Mouse (Mus musculus): Measurements from ENCODE around the gene Dlg5. TPM values are rescaled to one million over a fixed set of nuclear protein-coding genes. Genes with fewer than 3 reads are reported as not detected.

The Dlg5 gene
- total RNA-seq, 2 experiments from 2014 or later = not detected

- no peak for ATAC-seq (replicated peaks; ENCODE audit: poor library complexity)
Measured at GRCm38 (mm10) chr14:24235954-24236353, 9.8 kb downstream of the Dlg5 start.

- ATAC-seq (replicated peaks; ENCODE audit: poor library complexity) = no peak
Measured at GRCm38 (mm10) chr14:24234411-24234810, 11.3 kb downstream of the Dlg5 start.

GRCm38 (mm10) chr14:24232641-24233633, 12.8 kb downstream of the Dlg5 start:
- no peak for ATAC-seq (replicated peaks; ENCODE audit: poor library complexity)

GRCm38 (mm10) chr14:24228549-24228948, 17.2 kb downstream of the Dlg5 start:
- no peak for ATAC-seq (replicated peaks; ENCODE audit: poor library complexity)

- ATAC-seq (replicated peaks; ENCODE audit: poor library complexity) = no peak
Measured at GRCm38 (mm10) chr14:24227015-24227414, 18.7 kb downstream of the Dlg5 start.

GRCm38 (mm10) chr14:24226344-24226743, 19.4 kb downstream of the Dlg5 start:
- ATAC-seq (replicated peaks; ENCODE audit: poor library complexity) = no peak

GRCm38 (mm10) chr14:24222759-24223158, 23.0 kb downstream of the Dlg5 start:
- ATAC-seq (replicated peaks; ENCODE audit: poor library complexity) = no peak

- no peak for ATAC-seq (replicated peaks; ENCODE audit: poor library complexity)
Measured at GRCm38 (mm10) chr14:24222273-24222672, 23.4 kb downstream of the Dlg5 start.

GRCm38 (mm10) chr14:24217362-24217722, 28.4 kb downstream of the Dlg5 start:
- ATAC-seq (replicated peaks; ENCODE audit: poor library complexity) = no peak

- no peak for ATAC-seq (replicated peaks; ENCODE audit: poor library complexity)
Measured at GRCm38 (mm10) chr14:24216678-24217361, 28.9 kb downstream of the Dlg5 start.

GRCm38 (mm10) chr14:24216064-24216463, 29.7 kb downstream of the Dlg5 start:
- no peak for ATAC-seq (replicated peaks; ENCODE audit: poor library complexity)

- ATAC-seq (replicated peaks; ENCODE audit: poor library complexity) = no peak
Measured at GRCm38 (mm10) chr14:24214436-24214835, 31.3 kb downstream of the Dlg5 start.

GRCm38 (mm10) chr14:24213336-24213735, 32.4 kb downstream of the Dlg5 start:
- peak; percentile 73 for ATAC-seq (replicated peaks; ENCODE audit: poor library complexity)

- ATAC-seq (replicated peaks; ENCODE audit: poor library complexity) = no peak
Measured at GRCm38 (mm10) chr14:24212861-24213260, 32.9 kb downstream of the Dlg5 start.

GRCm38 (mm10) chr14:24207360-24207752, 38.4 kb downstream of the Dlg5 start:
- ATAC-seq (replicated peaks; ENCODE audit: poor library complexity) = no peak

- no peak for ATAC-seq (replicated peaks; ENCODE audit: poor library complexity)
Measured at GRCm38 (mm10) chr14:24206736-24207359, 38.9 kb downstream of the Dlg5 start.

- no peak for ATAC-seq (replicated peaks; ENCODE audit: poor library complexity)
Measured at GRCm38 (mm10) chr14:24206314-24206713, 39.4 kb downstream of the Dlg5 start.

- no peak for ATAC-seq (replicated peaks; ENCODE audit: poor library complexity)
Measured at GRCm38 (mm10) chr14:24205281-24205871, 40.3 kb downstream of the Dlg5 start.

GRCm38 (mm10) chr14:24203210-24203609, 42.5 kb downstream of the Dlg5 start:
- no peak for ATAC-seq (replicated peaks; ENCODE audit: poor library complexity)

- ATAC-seq (replicated peaks; ENCODE audit: poor library complexity) = no peak
Measured at GRCm38 (mm10) chr14:24200771-24201170, 44.9 kb downstream of the Dlg5 start.

- ATAC-seq (replicated peaks; ENCODE audit: poor library complexity) = no peak
Measured at GRCm38 (mm10) chr14:24199732-24200131, 46.0 kb downstream of the Dlg5 start.

All from megakaryocyte progenitor cell, adult 5-6 weeks (primary cell).